Mouse (Mus musculus) ES-E14 (cell line): Measurements from ENCODE around the gene Syt2.

ENCODE experiments used
- MAFK ChIP-seq: IDR thresholded peaks from 2 replicates; pipeline ENCODE4 v1.6.1; 2014; ENCODE audit warnings: mild to moderate bottlenecking, low read depth, low read length, inconsistent platforms; ENCODE audit not compliant: insufficient read depth
- ZNF384 ChIP-seq: IDR thresholded peaks from 2 replicates; pipeline ENCODE4 v1.6.1; 2012; ENCODE audit warnings: low read depth, low read length, inconsistent platforms

DNA sequence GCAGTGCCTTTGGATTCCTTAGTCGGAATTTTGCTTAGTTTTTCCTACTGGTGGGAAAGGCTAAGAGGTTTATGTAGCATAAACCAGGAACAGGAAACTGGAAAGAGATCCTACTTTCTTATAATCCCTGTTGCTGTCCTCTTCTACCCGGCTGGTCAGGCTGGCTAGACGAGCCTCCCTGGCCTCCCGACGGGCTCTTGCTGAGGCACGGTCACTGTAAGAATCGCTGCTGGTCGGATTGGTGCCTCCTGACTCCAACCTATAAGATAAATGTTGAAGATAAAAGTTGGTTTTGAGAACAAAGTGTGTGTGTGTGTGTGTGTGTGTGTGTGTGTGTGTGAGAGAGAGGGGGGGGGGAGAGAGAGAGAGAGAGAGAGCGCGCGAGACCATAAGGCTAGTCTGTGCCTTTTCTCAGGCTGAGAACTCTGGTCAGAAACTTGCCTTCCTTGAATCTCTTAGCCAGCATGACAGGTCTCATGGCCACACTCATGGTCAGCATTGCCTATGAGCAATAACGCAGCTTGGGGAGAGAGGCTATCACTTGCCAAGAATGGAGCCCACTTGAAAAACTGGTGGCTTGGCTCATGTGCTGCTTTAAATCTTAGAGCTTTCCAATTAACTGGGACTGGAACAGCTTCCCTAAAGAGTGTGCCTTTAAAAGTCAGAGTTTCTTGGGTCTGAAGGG lies 130.9 kb downstream of the Syt2 start:
- TF ChIP-seq MAFK = no peak
- no peak for TF ChIP-seq ZNF384
